Mouse (Mus musculus): ENCODE measurements around the gene Kansl1. TPM values are rescaled to one million over a fixed set of nuclear protein-coding genes. Genes with fewer than 3 reads are reported as not detected.

Kansl1 gene
- polyA plus RNA-seq, 1 experiment from 2014 or later = 7.5 TPM

- no peak overlapping the region for H3K4me3 ChIP-seq (ENCODE audit: low read depth, low read length)
- H3K9ac ChIP-seq (ENCODE audit: low read length) = no peak overlapping the region
- ATAC-seq (ENCODE audit: low FRiP score, low TSS enrichment) (no peak), DNase-seq (ENCODE audit: low spot score) (no peak)
- WGBS = 16% methylated on average over 6 of the region's 6 CpGs
- no peaks in the 10 kb centered on the region for H3K27me3 ChIP-seq (ENCODE audit: control insufficient read depth, insufficient read depth, low read length)
- H3K9me3 ChIP-seq (ENCODE audit: control insufficient read depth, low read length) = no peaks in the 10 kb centered on the region
- no peak for TF ChIP-seq CTCF (IDR thresholded peaks at IDR 0.05; ENCODE audit: low read depth)
- TF ChIP-seq EP300 (optimal IDR thresholded peaks at IDR 0.05) = no peak
- H3K4me2 ChIP-seq (replicated peaks; ENCODE audit: low read depth) = no peak overlapping the region
- no peaks in the 10 kb centered on the region for H3K4me1 ChIP-seq (replicated peaks; ENCODE audit: control insufficient read depth, insufficient read depth)
- H3K27ac ChIP-seq (replicated peaks) = no peak overlapping the region
- no peaks in the 10 kb centered on the region for H3K36me3 ChIP-seq (ENCODE audit: control insufficient read depth, insufficient read depth, low read length)
Measured at GRCm38 (mm10) chr11:104295656-104296055, 173.0 kb downstream of the Kansl1 start.

GRCm38 (mm10) chr11:104295145-104295544, 173.5 kb downstream of the Kansl1 start:
- no peak for ATAC-seq (ENCODE audit: low FRiP score, low TSS enrichment)
- Histone ChIP-seq H3K27me3 (ENCODE audit: control insufficient read depth, insufficient read depth, low read length) (no peaks in the 10 kb centered on the region), H3K36me3 (ENCODE audit: control insufficient read depth, insufficient read depth, low read length) (no peaks in the 10 kb centered on the region), H3K9ac (ENCODE audit: low read length) (no peak overlapping the region), H3K4me3 (ENCODE audit: low read depth, low read length) (no peak overlapping the region), H3K27ac (replicated peaks) (no peak overlapping the region), H3K4me1 (replicated peaks; ENCODE audit: control insufficient read depth, insufficient read depth) (no peaks in the 10 kb centered on the region), H3K9me3 (ENCODE audit: control insufficient read depth, low read length) (no peaks in the 10 kb centered on the region), H3K4me2 (replicated peaks; ENCODE audit: low read depth) (no peak overlapping the region)
- TF ChIP-seq EP300 (optimal IDR thresholded peaks at IDR 0.05) = no peak
- TF ChIP-seq CTCF (IDR thresholded peaks at IDR 0.05; ENCODE audit: low read depth) = no peak
- 61% methylated on average over 5 of the region's 5 CpGs for WGBS
- DNase-seq (ENCODE audit: low spot score) = no peak

- Histone ChIP-seq H3K4me1 (replicated peaks; ENCODE audit: control insufficient read depth, insufficient read depth) (peaks cover 2% of the 10 kb centered on the region; the same call in 1 of the 2 replicates), H3K4me2 (replicated peaks; ENCODE audit: low read depth) (no peak overlapping the region), H3K9me3 (ENCODE audit: control insufficient read depth, low read length) (no peaks in the 10 kb centered on the region), H3K4me3 (ENCODE audit: low read depth, low read length) (no peak overlapping the region), H3K27ac (replicated peaks) (peak overlapping the region; percentile 30; the same call in 1 of the 2 replicates), H3K9ac (ENCODE audit: low read length) (no peak overlapping the region), H3K27me3 (ENCODE audit: control insufficient read depth, insufficient read depth, low read length) (no peaks in the 10 kb centered on the region), H3K36me3 (ENCODE audit: control insufficient read depth, insufficient read depth, low read length) (no peaks in the 10 kb centered on the region)
- peak; percentile 66 for DNase-seq (ENCODE audit: low spot score)
- 53% methylated on average over 9 of the region's 9 CpGs for WGBS
- ATAC-seq (ENCODE audit: low FRiP score, low TSS enrichment) = peak; percentile 82
- TF ChIP-seq CTCF (IDR thresholded peaks at IDR 0.05; ENCODE audit: low read depth) = no peak
- no peak for TF ChIP-seq EP300 (optimal IDR thresholded peaks at IDR 0.05)
Measured at GRCm38 (mm10) chr11:104293241-104293640, 175.4 kb downstream of the Kansl1 start.

- H3K9ac ChIP-seq (ENCODE audit: low read length) = no peak overlapping the region
- TF ChIP-seq EP300 (optimal IDR thresholded peaks at IDR 0.05) (no peak), CTCF (IDR thresholded peaks at IDR 0.05; ENCODE audit: low read depth) (no peak)
- no peaks in the 10 kb centered on the region for H3K27me3 ChIP-seq (ENCODE audit: control insufficient read depth, insufficient read depth, low read length)
- 0 out of 2 replicates have a peak overlapping the region, but pooled peaks have one; percentile 18 for H3K27ac ChIP-seq (replicated peaks)
- 86% methylated on average over 7 of the region's 7 CpGs for WGBS
- H3K9me3 ChIP-seq (ENCODE audit: control insufficient read depth, low read length) = no peaks in the 10 kb centered on the region
- H3K4me2 ChIP-seq (replicated peaks; ENCODE audit: low read depth) = no peak overlapping the region
- no peak for DNase-seq (ENCODE audit: low spot score)
- H3K36me3 ChIP-seq (ENCODE audit: control insufficient read depth, insufficient read depth, low read length) = no peaks in the 10 kb centered on the region
- ATAC-seq (ENCODE audit: low FRiP score, low TSS enrichment) = no peak
- no peak overlapping the region for H3K4me3 ChIP-seq (ENCODE audit: low read depth, low read length)
- peaks cover 2% of the 10 kb centered on the region; the same call in 1 of the 2 replicates for H3K4me1 ChIP-seq (replicated peaks; ENCODE audit: control insufficient read depth, insufficient read depth)
Measured at GRCm38 (mm10) chr11:104292443-104293220, 176.0 kb downstream of the Kansl1 start.

GRCm38 (mm10) chr11:104289199-104290031, 179.2 kb downstream of the Kansl1 start:
- no peaks in the 10 kb centered on the region for H3K9me3 ChIP-seq (ENCODE audit: control insufficient read depth, low read length)
- no peaks in the 10 kb centered on the region for H3K27me3 ChIP-seq (ENCODE audit: control insufficient read depth, insufficient read depth, low read length)
- peak; percentile 73 for ATAC-seq (ENCODE audit: low FRiP score, low TSS enrichment)
- H3K27ac ChIP-seq (replicated peaks) = peak overlapping the region; percentile 87
- H3K4me1 ChIP-seq (replicated peaks; ENCODE audit: control insufficient read depth, insufficient read depth) = peaks cover 2% of the 10 kb centered on the region; the same call in 1 of the 2 replicates
- TF ChIP-seq CTCF (IDR thresholded peaks at IDR 0.05; ENCODE audit: low read depth) = peak; percentile 77
- TF ChIP-seq EP300 (optimal IDR thresholded peaks at IDR 0.05) = peak; percentile 65
- no peaks in the 10 kb centered on the region for H3K36me3 ChIP-seq (ENCODE audit: control insufficient read depth, insufficient read depth, low read length)
- peak; percentile 80 for DNase-seq (ENCODE audit: low spot score)
- H3K4me3 ChIP-seq (ENCODE audit: low read depth, low read length) = no peak overlapping the region
- H3K9ac ChIP-seq (ENCODE audit: low read length) = 0 out of 2 replicates have a peak overlapping the region, but pooled peaks have one; percentile 13
- WGBS = 19% methylated on average over 12 of the region's 13 CpGs
- no peak overlapping the region for H3K4me2 ChIP-seq (replicated peaks; ENCODE audit: low read depth)
